ENCODE assay signal across 28 mouse cellular contexts in the genomic region with DNA sequence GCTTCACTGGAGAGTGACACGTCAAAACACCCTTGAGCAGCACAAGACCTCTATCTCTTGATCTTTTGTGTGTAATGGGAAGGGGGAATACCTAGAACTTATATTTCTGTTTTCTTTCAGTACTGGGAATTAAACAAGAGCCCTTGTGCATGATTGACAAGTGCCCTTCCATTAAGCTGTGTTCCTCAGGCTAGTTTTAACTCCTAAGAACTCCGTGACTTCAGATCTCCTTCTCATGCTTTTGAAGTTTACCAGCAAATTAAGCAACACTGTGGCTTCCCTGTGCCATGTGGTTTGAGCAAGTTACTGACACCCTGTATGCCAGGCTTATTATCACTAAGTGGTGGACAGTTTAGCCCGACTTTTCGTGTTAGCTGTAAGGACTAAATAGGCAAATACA. TPM values are rescaled to one million over a fixed set of nuclear protein-coding genes. Genes with fewer than 3 reads are reported as not detected.
"Had no signal": no experiment of that assay in that cellular context is flagged by ENCODE, and none has a peak within 500 bp of the region (broad histone marks: within the 10 kb centered on the region; RNA-seq: fewer than 3 reads in every experiment).

No protein-coding gene starts in this region.

- DNase-seq: kidney, adult 18-20 months; kidney, adult 9 months; kidney, postnatal 14 days; kidney, postnatal 4 days; layer of hippocampus, adult 9-11 months; liver, postnatal 0 days; lung, embryonic 14.5 days; midbrain, embryonic 14.5 days; retina, postnatal 1 day; right cerebral cortex, postnatal 25 days; thymus, adult 18-20 months; thymus, postnatal 36 days had no signal

- H3K9me3 ChIP-seq: limb, embryonic 12.5 days; limb, embryonic 15.5 days; neural tube, embryonic 13.5 days; stomach, embryonic 15.5 days had no signal

- H3K27ac ChIP-seq: left cerebral cortex, adult 2 months; limb, embryonic 12.5 days; limb, embryonic 15.5 days; liver, embryonic 14.5 days; macrophage; neural tube, embryonic 13.5 days; stomach, embryonic 15.5 days had no signal

- ATAC-seq: liver, postnatal 0 days; lung, postnatal 0 days had no signal

- H3K9ac ChIP-seq: limb, embryonic 12.5 days; limb, embryonic 15.5 days; liver, embryonic 14.5 days; liver, postnatal 0 days; lung, embryonic 14.5 days; neural tube, embryonic 13.5 days; stomach, embryonic 15.5 days had no signal

- H3K4me2 ChIP-seq: limb, embryonic 12.5 days; limb, embryonic 15.5 days; liver, embryonic 11.5 days; lung, embryonic 14.5 days; midbrain, embryonic 11.5 days; neural tube, embryonic 13.5 days; stomach, embryonic 15.5 days had no signal

- H3K4me3 ChIP-seq: left cerebral cortex, adult 2 months; limb, embryonic 12.5 days; limb, embryonic 15.5 days; neural tube, embryonic 13.5 days; stomach, embryonic 15.5 days had no signal

- H3K27me3 ChIP-seq: limb, embryonic 12.5 days; limb, embryonic 15.5 days; neural tube, embryonic 13.5 days; stomach, embryonic 15.5 days had no signal

- H3K4me1 ChIP-seq: limb, embryonic 12.5 days; limb, embryonic 15.5 days; neural tube, embryonic 13.5 days; stomach, embryonic 15.5 days had no signal

- H3K36me3 ChIP-seq: limb, embryonic 12.5 days; limb, embryonic 15.5 days; neural tube, embryonic 13.5 days; stomach, embryonic 15.5 days had no signal

RNA-seq across cellular contexts. Expression of gene Sell, which starts 21.3 kb away (rescaled TPM):
- total RNA-seq: layer of hippocampus, adult 18-20 months; layer of hippocampus, postnatal 25 days; left cerebral cortex, adult 2 months; left cerebral cortex, postnatal 10 days; left cerebral cortex, postnatal 36 days had no signal
- polyA plus RNA-seq: limb, embryonic 12.5 days; midbrain, embryonic 11.5 days had no signal

RNA-seq across cellular contexts. Expression of gene Selp, which starts 32.0 kb away (rescaled TPM):
- total RNA-seq: layer of hippocampus, adult 18-20 months; layer of hippocampus, postnatal 25 days; left cerebral cortex, adult 2 months; left cerebral cortex, postnatal 10 days; left cerebral cortex, postnatal 36 days had no signal
- polyA plus RNA-seq: limb, embryonic 12.5 days; lung, embryonic 14.5 days; midbrain, embryonic 11.5 days; midbrain, embryonic 14.5 days; neural tube, embryonic 13.5 days had no signal

RNA-seq across cellular contexts. Expression of gene Sele, which starts 35.0 kb away (rescaled TPM):
- total RNA-seq: layer of hippocampus, adult 18-20 months; layer of hippocampus, postnatal 25 days; megakaryocyte-erythroid progenitor cell, adult 5-6 weeks had no signal
- polyA plus RNA-seq: lung, embryonic 14.5 days; lung, postnatal 0 days; macrophage; midbrain, embryonic 11.5 days; midbrain, embryonic 14.5 days; neural tube, embryonic 13.5 days; small intestine, adult 2 months; stomach, embryonic 15.5 days had no signal
